Mouse (Mus musculus) bone marrow, adult 2 months (tissue): ENCODE data around the gene Fgf18. TPM values are rescaled to one million over a fixed set of nuclear protein-coding genes. Genes with fewer than 3 reads are reported as not detected.

Source experiments
- H3K27ac ChIP-seq: fragments of 200-500 bp; 2 replicates; pipeline ENCODE4 v1.5.1; 2012; ENCODE audit warnings: low read depth, mild to moderate bottlenecking, control low read depth, inconsistent platforms, low read length; ENCODE audit not compliant: control insufficient read depth, poor library complexity, insufficient read depth
- H3K4me1 ChIP-seq: fragments of 200-500 bp; 2 replicates; pipeline ENCODE4 v1.6.1; 2011; ENCODE audit warnings: low read length; ENCODE audit not compliant: control insufficient read depth, insufficient read depth
- H3K4me3 ChIP-seq: fragments of 200-500 bp; replicated peaks from 2 replicates; pipeline ENCODE3; 2011; ENCODE audit warnings: mild to moderate bottlenecking, low read depth, low read length, control low read depth; ENCODE audit not compliant: control insufficient read depth
- CTCF ChIP-seq: fragments of 200-500 bp; IDR thresholded peaks from 2 replicates; pipeline ENCODE4 v1.5.1; 2011; ENCODE audit warnings: low read length, control low read depth; ENCODE audit not compliant: control insufficient read depth, insufficient read depth
- POLR2A ChIP-seq: fragments of 200-500 bp; IDR thresholded peaks from 2 replicates; pipeline ENCODE4 v1.6.1; 2011; ENCODE audit warnings: low read depth, mild to moderate bottlenecking, control low read depth, low read length, borderline replicate concordance; ENCODE audit not compliant: control insufficient read depth
- WGBS: fragments of 180-500 bp; shearing (Covaris S2); methylation state at CpG from one replicate; pipeline ENCODE4 v1.1.7; 2018; 5-methylcytosine and 5-hydroxymethylcytosine counted together
- polyA plus RNA-seq: library from polyadenylated mRNA; stranded (reverse); fragments of >200 nt; gene quantifications from 2 replicates; pipeline ENCODE4 v1.2.4, GENCODE M21; 2011; ENCODE audit warnings: low replicate concordance; ENCODE audit not compliant: missing spikeins, insufficient read depth, insufficient read length

Gene Fgf18
- polyA plus RNA-seq, 1 experiment: not detected

DNA sequence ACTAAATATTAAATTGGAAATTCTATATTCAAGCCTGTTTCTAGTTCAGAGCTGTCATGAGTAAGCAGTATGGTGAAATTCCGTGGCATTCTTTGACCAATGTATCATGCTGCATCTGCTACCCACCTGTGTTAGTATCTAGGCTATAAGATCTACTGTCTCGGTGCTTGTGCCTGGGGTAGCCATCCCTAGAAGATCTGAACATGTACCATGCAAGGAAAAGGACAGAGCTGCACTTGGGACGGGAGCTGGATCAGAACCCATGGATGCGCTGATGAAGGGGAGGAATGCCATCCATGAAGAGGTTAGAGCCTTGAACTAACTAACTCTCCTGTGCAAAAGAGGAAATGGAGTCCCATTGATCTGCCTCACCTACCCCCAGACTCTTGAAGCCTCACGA is 8.5 kb downstream of the Fgf18 start:
- 69% methylated on average over 5 of the region's 5 CpGs for WGBS
- Histone ChIP-seq H3K27ac (no peak overlapping the region), H3K4me1 (no peaks in the 10 kb centered on the region), H3K4me3 (no peak overlapping the region)
- no peak for TF ChIP-seq POLR2A
- no peak for TF ChIP-seq CTCF

DNA sequence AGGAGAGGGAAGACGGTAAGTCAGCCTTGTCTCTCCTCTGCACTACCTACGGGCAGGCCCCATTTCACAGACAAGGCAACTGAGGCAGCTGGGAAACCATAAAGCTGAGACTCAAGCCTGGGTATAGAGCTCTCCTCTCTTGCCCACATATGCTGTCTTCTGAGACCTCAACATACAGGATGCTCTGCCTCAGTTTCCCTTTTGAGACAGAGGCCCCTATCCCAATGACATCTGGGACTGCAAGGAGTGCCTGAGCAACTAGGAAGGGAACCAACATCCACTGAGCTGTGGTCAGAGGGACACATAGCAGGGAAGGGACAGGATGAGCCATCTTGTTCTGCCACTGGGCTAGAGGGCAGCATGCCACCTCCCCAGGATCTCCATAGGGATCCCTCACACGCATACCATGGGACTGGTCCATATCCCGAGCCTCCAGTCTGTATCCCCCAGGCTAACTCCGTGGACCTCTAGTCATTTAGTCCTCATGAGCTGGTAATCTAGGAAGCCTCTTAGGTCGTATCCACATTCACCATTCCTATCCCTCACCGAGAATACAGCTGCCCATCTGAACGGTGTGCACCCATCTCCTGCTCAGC is 12.7 kb downstream of the Fgf18 start:
- TF ChIP-seq CTCF (no peak), POLR2A (no peak)
- Histone ChIP-seq H3K27ac (no peak overlapping the region), H3K4me1 (no peaks in the 10 kb centered on the region), H3K4me3 (no peak overlapping the region)
- 80% methylated on average over 8 of the region's 8 CpGs for WGBS

DNA sequence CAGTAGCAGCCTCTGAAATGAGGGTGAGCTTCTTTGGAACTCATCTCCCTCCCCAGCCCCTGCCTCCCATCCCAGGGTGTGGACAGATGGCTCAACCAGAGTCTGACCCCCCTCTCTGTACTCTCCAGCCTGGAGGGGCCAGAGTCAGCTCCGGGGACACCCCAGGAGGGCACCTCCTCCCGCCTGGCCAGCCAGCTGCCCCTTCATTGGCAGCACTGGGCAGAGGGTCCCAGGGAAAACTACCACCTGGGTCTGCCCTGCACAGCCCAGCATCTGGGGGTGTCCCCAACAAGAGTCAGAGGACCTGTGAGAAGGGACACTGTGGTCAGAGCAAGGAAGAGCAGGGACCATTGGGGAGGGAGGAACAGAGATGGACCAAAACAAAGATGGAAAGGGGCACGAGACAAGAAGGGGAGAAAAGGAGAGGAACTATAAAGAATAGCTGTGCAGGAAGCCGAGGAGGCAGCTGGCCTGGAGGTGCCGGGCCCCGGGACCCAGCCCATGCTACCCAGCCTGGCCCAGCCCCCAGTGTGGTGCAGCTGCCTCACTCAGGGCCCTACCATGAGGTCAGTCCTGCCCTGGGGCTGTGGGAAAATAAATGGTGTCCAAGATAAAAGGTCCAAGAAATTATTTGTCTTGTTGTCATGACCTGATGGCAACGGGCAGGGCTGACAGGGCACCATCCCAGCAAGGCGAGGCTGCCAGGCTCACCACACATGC is 14.4 kb downstream of the Fgf18 start:
- no peak overlapping the region for H3K4me3 ChIP-seq
- H3K27ac ChIP-seq: no peak overlapping the region
- WGBS: 51% methylated on average over 8 of the region's 8 CpGs
- no peaks in the 10 kb centered on the region for H3K4me1 ChIP-seq
- TF ChIP-seq CTCF (no peak), POLR2A (no peak)

GRCm38 (mm10) chr11:33127058-33127457 is 20.1 kb downstream of the Fgf18 start:
- Histone ChIP-seq H3K4me3 (no peak overlapping the region), H3K27ac (no peak overlapping the region), H3K4me1 (no peaks in the 10 kb centered on the region)
- TF ChIP-seq CTCF (no peak), POLR2A (no peak)

- Histone ChIP-seq H3K27ac (no peak overlapping the region), H3K4me3 (no peak overlapping the region), H3K4me1 (no peaks in the 10 kb centered on the region)
- 2% methylated on average over 37 of the region's 37 CpGs for WGBS
- TF ChIP-seq CTCF (no peak), POLR2A (no peak)
Measured at GRCm38 (mm10) chr11:33122575-33123268, 24.5 kb downstream of the Fgf18 start.

- Histone ChIP-seq H3K27ac (no peak overlapping the region), H3K4me1 (no peaks in the 10 kb centered on the region), H3K4me3 (no peak overlapping the region)
- TF ChIP-seq CTCF (no peak), POLR2A (no peak)
- WGBS: 77% methylated on average over 8 of the region's 8 CpGs
Measured at GRCm38 (mm10) chr11:33119556-33119955, 27.6 kb downstream of the Fgf18 start.

DNA sequence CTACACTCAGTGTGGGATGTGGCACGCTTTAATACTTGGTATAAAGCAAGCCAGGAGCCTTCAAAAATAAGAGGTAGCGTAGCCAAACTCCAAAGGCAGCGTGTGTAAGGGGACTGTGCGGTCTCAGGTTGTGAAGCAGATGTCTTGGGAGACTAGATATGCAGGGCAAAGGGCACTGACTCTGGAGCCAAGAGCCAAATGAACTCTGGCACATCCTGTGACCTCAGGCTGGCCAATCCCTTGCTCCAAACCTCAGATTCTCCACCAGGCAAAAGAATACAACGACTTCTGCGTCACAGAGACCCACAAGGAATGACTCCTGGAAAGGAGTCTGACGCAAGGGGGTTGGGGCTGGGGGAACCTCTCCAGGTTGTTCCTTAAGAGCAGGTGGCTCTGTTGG is 28.1 kb downstream of the Fgf18 start:
- TF ChIP-seq POLR2A (no peak), CTCF (no peak)
- WGBS: 66% methylated on average over 7 of the region's 7 CpGs
- no peak overlapping the region for H3K4me3 ChIP-seq
- no peak overlapping the region for H3K27ac ChIP-seq
- no peaks in the 10 kb centered on the region for H3K4me1 ChIP-seq

DNA sequence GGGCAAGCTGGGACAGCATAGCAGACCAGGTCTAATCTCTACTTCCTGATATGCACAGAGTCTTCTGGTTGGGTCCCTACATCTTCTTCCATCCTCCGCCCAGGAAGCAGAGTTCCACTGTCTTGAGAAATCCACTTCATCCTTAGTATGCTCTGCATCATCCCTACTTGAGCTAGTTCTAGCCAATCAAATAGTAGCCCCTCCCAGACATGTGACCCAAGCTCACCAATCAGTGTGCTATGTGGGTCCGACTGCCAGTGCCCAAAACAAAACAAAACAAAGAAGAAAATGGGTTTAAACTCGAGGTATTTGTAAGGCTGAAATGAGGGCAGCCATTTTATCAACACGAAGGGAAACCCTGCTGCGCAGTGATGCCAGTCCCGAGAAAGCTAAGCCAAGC is 28.7 kb downstream of the Fgf18 start:
- Histone ChIP-seq H3K27ac (no peak overlapping the region), H3K4me1 (no peaks in the 10 kb centered on the region), H3K4me3 (no peak overlapping the region)
- TF ChIP-seq POLR2A: no peak
- TF ChIP-seq CTCF: no peak
- 59% methylated on average over 6 of the region's 6 CpGs for WGBS

DNA sequence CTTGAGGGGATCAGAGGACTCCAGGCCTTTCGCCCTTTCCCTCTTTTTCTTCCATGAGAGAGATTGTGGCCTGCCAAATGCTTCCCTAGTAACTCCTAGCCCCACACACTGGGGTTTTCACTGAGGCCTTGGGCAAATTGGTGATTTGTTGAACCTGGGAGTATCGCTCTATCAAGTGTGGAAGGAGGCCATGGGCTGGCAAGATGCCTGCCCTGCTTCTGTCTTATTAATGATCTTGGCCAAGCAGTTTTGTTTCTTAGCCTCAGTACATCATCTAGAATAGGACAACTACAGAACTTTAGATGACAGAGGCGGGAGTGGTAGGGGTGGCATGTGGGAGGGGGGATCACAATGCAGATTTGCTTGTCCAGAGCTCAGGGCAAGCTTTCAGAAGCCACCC is 31.4 kb downstream of the Fgf18 start:
- Histone ChIP-seq H3K4me3 (no peak overlapping the region), H3K27ac (no peak overlapping the region), H3K4me1 (no peaks in the 10 kb centered on the region)
- WGBS: 80% methylated on average over 3 of the region's 3 CpGs
- TF ChIP-seq CTCF (no peak), POLR2A (no peak)
